Mouse (Mus musculus) neural tube, embryonic 14.5 days (tissue): Measurements from ENCODE around the gene Nrg4. TPM values are rescaled to one million over a fixed set of nuclear protein-coding genes. Genes with fewer than 3 reads are reported as not detected.

ENCODE experiments used
- ATAC-seq: fragments of 200-750 bp; cut with Nextera tagmentation; 2 replicates; pipeline ENCODE4 v1.8.0; 2017; ENCODE audit warnings: low read depth, mild to moderate bottlenecking, moderate TSS enrichment, moderate library complexity
- H3K27ac ChIP-seq: fragments of 300-500 bp; sonication (generic); 2 replicates; pipeline ENCODE4 v1.5.1; 2014; ENCODE audit warnings: low read depth, mild to moderate bottlenecking, control low read depth, low read length, moderate library complexity, mixed read lengths
- H3K27me3 ChIP-seq: fragments of 300-500 bp; sonication (generic); 2 replicates; pipeline ENCODE4 v1.6.1; 2014; ENCODE audit warnings: low read length; ENCODE audit not compliant: control insufficient read depth, insufficient read depth
- H3K36me3 ChIP-seq: fragments of 300-500 bp; sonication (generic); 2 replicates; pipeline ENCODE4 v1.6.1; 2014; ENCODE audit warnings: low read length, mixed read lengths; ENCODE audit not compliant: control insufficient read depth, insufficient read depth
- H3K4me1 ChIP-seq: fragments of 300-500 bp; sonication (generic); 2 replicates; pipeline ENCODE4 v1.6.1; 2014; ENCODE audit warnings: low read length; ENCODE audit not compliant: control insufficient read depth, insufficient read depth
- H3K4me2 ChIP-seq: fragments of 300-500 bp; sonication (generic); 2 replicates; pipeline ENCODE4 v1.6.1; 2014; ENCODE audit warnings: mild to moderate bottlenecking, low read depth, low read length, control low read depth
- H3K4me3 ChIP-seq: fragments of 300-500 bp; sonication (generic); 2 replicates; pipeline ENCODE4 v1.5.1; 2014; ENCODE audit warnings: low read depth, low read length, control low read depth, mixed read lengths
- H3K9ac ChIP-seq: fragments of 300-500 bp; sonication (generic); replicated peaks from 2 replicates; pipeline ENCODE4 v1.6.1; 2014; ENCODE audit warnings: low read depth, mild to moderate bottlenecking, control low read depth, low read length, mixed read lengths
- H3K9me3 ChIP-seq: fragments of 300-500 bp; sonication (generic); 2 replicates; pipeline ENCODE4 v1.6.1; 2016; ENCODE audit warnings: low read length; ENCODE audit not compliant: control insufficient read depth
- WGBS: fragments of 180-500 bp; shearing (Covaris S2); extraction: QIAGEN DNeasy Blood & Tissue Kit; methylation state at CpG from one replicate; pipeline ENCODE4 v1.1.7; 2014; 5-methylcytosine and 5-hydroxymethylcytosine counted together
- polyA plus RNA-seq: library from polyadenylated mRNA; unstranded; fragments of >200 nt; fragmentation: Nextera tagmentation; extraction: Ambion mirVana; gene quantifications from 2 replicates; pipeline ENCODE4 v1.2.1, GENCODE M21; 2014

Nrg4 gene
- polyA plus RNA-seq, 1 experiment from 2014 or later: 2.8 TPM

GRCm38 (mm10) chr9:55354686-55355085 is 28.0 kb upstream of the Nrg4 start:
- WGBS: 51% methylated on average over 3 of the region's 3 CpGs
- Histone ChIP-seq H3K9me3 (no peaks in the 10 kb centered on the region), H3K27ac (no peak overlapping the region), H3K4me3 (no peak overlapping the region), H3K27me3 (no peaks in the 10 kb centered on the region), H3K4me2 (no peak overlapping the region), H3K9ac (no peak overlapping the region), H3K36me3 (no peaks in the 10 kb centered on the region), H3K4me1 (no peaks in the 10 kb centered on the region)
- ATAC-seq: no peak

GRCm38 (mm10) chr9:55348664-55349063 is 22.0 kb upstream of the Nrg4 start:
- Histone ChIP-seq H3K27me3 (no peaks in the 10 kb centered on the region), H3K9me3 (no peaks in the 10 kb centered on the region), H3K36me3 (no peaks in the 10 kb centered on the region), H3K4me3 (no peak overlapping the region), H3K4me1 (no peaks in the 10 kb centered on the region), H3K4me2 (no peak overlapping the region), H3K27ac (no peak overlapping the region), H3K9ac (no peak overlapping the region)
- 86% methylated on average over 3 of the region's 3 CpGs for WGBS
- no peak for ATAC-seq

- no peaks in the 10 kb centered on the region for H3K9me3 ChIP-seq
- no peaks in the 10 kb centered on the region for H3K36me3 ChIP-seq
- H3K9ac ChIP-seq: no peak overlapping the region
- H3K27ac ChIP-seq: no peak overlapping the region
- 97% methylated on average over 7 of the region's 7 CpGs for WGBS
- ATAC-seq: no peak
- H3K4me2 ChIP-seq: no peak overlapping the region
- H3K27me3 ChIP-seq: no peaks in the 10 kb centered on the region
- no peaks in the 10 kb centered on the region for H3K4me1 ChIP-seq
- H3K4me3 ChIP-seq: no peak overlapping the region
These were observed 18.7 kb upstream of the Nrg4 start for GRCm38 (mm10) chr9:55345332-55345731.

GRCm38 (mm10) chr9:55344165-55344564 is 17.5 kb upstream of the Nrg4 start:
- 88% methylated on average over 7 of the region's 7 CpGs for WGBS
- H3K27me3 ChIP-seq: no peaks in the 10 kb centered on the region
- H3K27ac ChIP-seq: no peak overlapping the region
- no peak overlapping the region for H3K9ac ChIP-seq
- H3K36me3 ChIP-seq: no peaks in the 10 kb centered on the region
- H3K9me3 ChIP-seq: no peaks in the 10 kb centered on the region
- no peak overlapping the region for H3K4me2 ChIP-seq
- H3K4me3 ChIP-seq: no peak overlapping the region
- H3K4me1 ChIP-seq: no peaks in the 10 kb centered on the region
- no peak for ATAC-seq

- H3K4me1 ChIP-seq: no peaks in the 10 kb centered on the region
- H3K4me2 ChIP-seq: 0 out of 2 replicates have a peak overlapping the region, but pooled peaks have one; percentile 6
- ATAC-seq: peak; percentile 82
- H3K9me3 ChIP-seq: no peaks in the 10 kb centered on the region
- no peaks in the 10 kb centered on the region for H3K27me3 ChIP-seq
- 25% methylated on average over 7 of the region's 7 CpGs for WGBS
- H3K9ac ChIP-seq: no peak overlapping the region
- H3K27ac ChIP-seq: no peak overlapping the region
- H3K36me3 ChIP-seq: no peaks in the 10 kb centered on the region
- no peak overlapping the region for H3K4me3 ChIP-seq
These were observed 6.3 kb upstream of the Nrg4 start for GRCm38 (mm10) chr9:55332949-55333348.

GRCm38 (mm10) chr9:55332476-55332875 is 5.8 kb upstream of the Nrg4 start:
- Histone ChIP-seq H3K9ac (no peak overlapping the region), H3K4me3 (no peak overlapping the region), H3K4me2 (no peak overlapping the region), H3K9me3 (no peaks in the 10 kb centered on the region), H3K36me3 (no peaks in the 10 kb centered on the region), H3K4me1 (no peaks in the 10 kb centered on the region), H3K27me3 (no peaks in the 10 kb centered on the region), H3K27ac (no peak overlapping the region)
- ATAC-seq: no peak; the same call in 1 of the 2 replicates
- WGBS: 46% methylated on average over 5 of the region's 5 CpGs

- Histone ChIP-seq H3K9ac (no peak overlapping the region), H3K36me3 (no peaks in the 10 kb centered on the region), H3K27me3 (no peaks in the 10 kb centered on the region), H3K4me1 (no peaks in the 10 kb centered on the region), H3K4me2 (no peak overlapping the region), H3K27ac (no peak overlapping the region), H3K9me3 (no peaks in the 10 kb centered on the region), H3K4me3 (no peak overlapping the region)
- no peak for ATAC-seq
- 82% methylated on average over 6 of the region's 6 CpGs for WGBS
These were observed 2.8 kb upstream of the Nrg4 start for GRCm38 (mm10) chr9:55329401-55329800.

- Histone ChIP-seq H3K9ac (no peak overlapping the region), H3K36me3 (no peaks in the 10 kb centered on the region), H3K4me1 (no peaks in the 10 kb centered on the region), H3K4me3 (no peak overlapping the region), H3K27me3 (no peaks in the 10 kb centered on the region), H3K9me3 (no peaks in the 10 kb centered on the region), H3K27ac (no peak overlapping the region), H3K4me2 (peak overlapping the region; percentile 62; the same call in 1 of the 2 replicates)
- WGBS: 24% methylated on average over 14 of the region's 14 CpGs
- ATAC-seq: no peak
These were observed 1.7 kb upstream of the Nrg4 start for GRCm38 (mm10) chr9:55328151-55328918.

GRCm38 (mm10) chr9:55327234-55327615 is 581 bp upstream of the Nrg4 start:
- no peaks in the 10 kb centered on the region for H3K27me3 ChIP-seq
- peak overlapping the region; percentile 78 for H3K9ac ChIP-seq
- peak; percentile 26 for ATAC-seq
- H3K9me3 ChIP-seq: no peaks in the 10 kb centered on the region
- H3K36me3 ChIP-seq: no peaks in the 10 kb centered on the region
- peak overlapping the region; percentile 62 for H3K4me2 ChIP-seq
- WGBS: under 1% methylated on average over 13 of the region's 13 CpGs
- H3K4me1 ChIP-seq: no peaks in the 10 kb centered on the region
- H3K4me3 ChIP-seq: peak overlapping the region; percentile 76
- H3K27ac ChIP-seq: peak overlapping the region; percentile 45; the same call in 1 of the 2 replicates
